Mouse (Mus musculus) heart, adult 2 months (tissue): ENCODE measurements around the gene Clic6. TPM values are rescaled to one million over a fixed set of nuclear protein-coding genes. Genes with fewer than 3 reads are reported as not detected.

Source experiments
- DNase-seq, 2 experiments: peaks; one replicate each; pipeline ENCODE4 v3.0.0; 2021
- H3K27ac ChIP-seq: fragments of 200-600 bp; 2 replicates; pipeline ENCODE4 v1.8.1; 2022
- H3K27me3 ChIP-seq: fragments of 200-500 bp; 2 replicates; pipeline ENCODE4 v1.6.1; 2012; ENCODE audit warnings: mild to moderate bottlenecking, low read length, inconsistent platforms, mixed read lengths; ENCODE audit not compliant: control insufficient read depth, insufficient read depth
- H3K36me3 ChIP-seq: fragments of 200-500 bp; 2 replicates; pipeline ENCODE4 v1.6.1; 2012; ENCODE audit warnings: low read length, inconsistent platforms; ENCODE audit not compliant: control insufficient read depth, insufficient read depth
- H3K4me1 ChIP-seq: fragments of 200-500 bp; 2 replicates; pipeline ENCODE4 v1.6.1; 2011; ENCODE audit warnings: low read length; ENCODE audit not compliant: control insufficient read depth, insufficient read depth
- H3K4me3 ChIP-seq: fragments of 200-600 bp; 2 replicates; pipeline ENCODE4 v1.8.1; 2022
- H3K79me2 ChIP-seq: fragments of 200-500 bp; replicated peaks from 2 replicates; pipeline ENCODE4 v1.6.1; 2012; ENCODE audit warnings: mild to moderate bottlenecking, inconsistent platforms, low read length, moderate library complexity, mixed read lengths; ENCODE audit not compliant: control insufficient read depth, insufficient read depth
- H3K9ac ChIP-seq: fragments of 200-500 bp; 2 replicates; pipeline ENCODE4 v1.6.1; 2012; ENCODE audit warnings: low read depth, mild to moderate bottlenecking, control low read depth, inconsistent platforms, low read length, mixed read lengths
- CTCF ChIP-seq: fragments of 200-600 bp; IDR thresholded peaks from 2 replicates; pipeline ENCODE4 v1.8.1; 2022; ENCODE audit warnings: antibody characterized with exemption, mild to moderate bottlenecking, moderate library complexity
- EP300 ChIP-seq: fragments of 200-500 bp; IDR thresholded peaks from 2 replicates; pipeline ENCODE4 v1.6.1; 2011; ENCODE audit warnings: low read depth, low read length, control low read depth; ENCODE audit not compliant: insufficient read depth
- POLR2A ChIP-seq: fragments of 200-500 bp; IDR thresholded peaks from 2 replicates; pipeline ENCODE4 v1.6.1; 2011; ENCODE audit warnings: mild to moderate bottlenecking, low read depth, low read length, control low read depth; ENCODE audit not compliant: insufficient read depth
- WGBS: fragments of 180-500 bp; shearing (Covaris S2); methylation state at CpG from one replicate; pipeline ENCODE4 v1.1.7; 2018; 5-methylcytosine and 5-hydroxymethylcytosine counted together
- intact Hi-C: fragments of 180-260 bp; cut with DNase I; formaldehyde crosslinking; loops from one replicate; pipeline ENCODE4 v1.15.1; 2025
- polyA plus RNA-seq: library from polyadenylated mRNA; depleted of rRNA; stranded (reverse); fragments of >200 nt; gene quantifications from 2 replicates; pipeline ENCODE4 v1.2.3, GENCODE M21; 2012
- total RNA-seq, 2 experiments: library from RNA; stranded (reverse); gene quantifications; 2 replicates each; pipeline ENCODE4 v1.2.3; 2021

Gene Clic6
- total and polyA plus RNA-seq, 3 experiments = 0.07 to 0.92 (median 0.18) TPM

DNA sequence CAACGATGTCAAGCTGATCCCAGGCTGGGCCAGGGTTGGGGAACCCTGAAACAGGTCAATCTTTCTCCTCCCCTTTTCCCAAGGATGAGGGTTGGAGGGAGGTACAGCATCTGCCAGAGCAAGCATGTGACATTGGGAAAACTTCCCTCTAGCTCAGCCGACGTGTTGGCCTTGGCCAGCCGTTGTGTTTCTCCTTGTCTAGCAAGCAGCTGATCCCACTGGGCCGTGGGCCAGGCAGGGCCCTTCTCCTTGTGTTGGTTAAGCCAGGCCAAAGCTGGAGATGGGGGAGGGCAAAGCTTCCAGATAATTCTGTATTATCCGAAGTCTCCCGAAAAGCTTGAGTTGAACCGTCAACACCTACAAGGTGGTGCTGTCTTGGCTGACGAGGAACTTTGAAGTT, 30.6 kb downstream of the Clic6 start:
- H3K27me3 ChIP-seq = no peaks in the 10 kb centered on the region; the same call in 1 of the 2 replicates
- H3K27ac ChIP-seq = no peak overlapping the region
- H3K79me2 ChIP-seq = no peaks in the 10 kb centered on the region
- H3K4me3 ChIP-seq = no peak overlapping the region
- H3K36me3 ChIP-seq = no peaks in the 10 kb centered on the region
- intact Hi-C loops = loop anchor here (10.0 kb wide), 1 partner anchor 779 kb away; no protein-coding TSS in a partner anchor
- TF ChIP-seq CTCF = no peak
- peak; percentile 68 for TF ChIP-seq EP300
- no peak for TF ChIP-seq POLR2A
- no peak overlapping the region for H3K9ac ChIP-seq
- WGBS = 35% methylated on average over 9 of the region's 9 CpGs
- DNase-seq = peak; percentile 41 to 65
- peaks cover 5% of the 10 kb centered on the region; the same call in 1 of the 2 replicates for H3K4me1 ChIP-seq

DNA sequence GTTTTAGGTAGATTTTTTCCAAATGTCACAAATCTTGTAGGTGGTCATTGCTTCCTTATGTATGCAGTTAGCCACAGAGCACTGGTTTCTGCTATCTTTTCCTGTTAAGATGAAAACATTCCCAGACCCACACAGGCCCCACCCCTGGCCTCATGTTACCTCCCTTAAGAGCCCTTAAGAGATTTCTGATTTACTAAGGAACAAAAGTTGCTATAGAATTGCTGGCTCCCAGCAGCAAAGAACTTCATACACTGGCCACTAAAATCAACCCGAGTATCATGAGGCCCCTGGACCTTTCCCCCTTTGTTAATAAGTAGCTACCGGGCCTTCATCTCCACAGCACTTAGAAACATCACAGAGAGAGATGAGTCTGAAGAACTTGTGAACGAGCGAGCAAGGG, 33.2 kb downstream of the Clic6 start:
- Histone ChIP-seq H3K9ac (no peak overlapping the region), H3K27me3 (no peaks in the 10 kb centered on the region), H3K36me3 (no peaks in the 10 kb centered on the region), H3K4me3 (no peak overlapping the region), H3K79me2 (no peaks in the 10 kb centered on the region), H3K4me1 (peaks cover 5% of the 10 kb centered on the region; the same call in 1 of the 2 replicates), H3K27ac (no peak overlapping the region)
- WGBS = 74% methylated on average over 4 of the region's 4 CpGs
- intact Hi-C loops = loop anchor here (10.0 kb wide), 1 partner anchor 776 kb away; no protein-coding TSS in a partner anchor
- no peak for DNase-seq
- TF ChIP-seq EP300 (no peak), POLR2A (no peak), CTCF (no peak)

DNA sequence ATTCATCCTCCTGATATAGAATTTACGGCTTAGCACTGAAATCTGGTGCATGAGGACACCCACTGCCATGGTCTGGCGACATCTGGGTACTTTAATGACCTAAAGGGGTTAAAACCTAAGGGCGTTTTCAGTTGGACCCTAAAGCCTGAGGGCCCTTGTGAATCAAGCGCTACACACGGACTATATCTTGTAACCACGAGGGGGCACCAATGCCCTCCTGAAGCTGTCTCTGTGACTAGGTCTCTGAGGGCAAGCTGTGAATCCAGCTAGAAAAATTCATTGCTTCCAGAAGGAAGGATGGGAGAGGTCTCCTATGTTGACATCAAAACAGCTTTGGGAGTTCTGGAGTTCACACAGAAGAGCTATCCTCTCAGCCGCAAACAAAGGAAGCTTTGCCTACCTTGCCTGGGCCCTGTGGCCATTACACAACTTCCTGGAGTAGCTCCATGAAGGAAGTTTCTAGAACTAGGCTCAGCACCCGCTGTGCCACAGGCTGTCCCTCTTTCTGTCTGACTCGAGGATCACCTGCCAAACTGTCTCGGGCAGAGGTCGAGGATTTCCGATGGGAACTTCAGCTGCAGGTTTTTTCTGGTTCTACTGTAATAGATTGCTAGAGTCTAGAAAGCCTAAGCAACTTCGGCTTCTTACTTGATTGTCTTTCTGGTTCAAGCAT, 34.4 kb downstream of the Clic6 start:
- DNase-seq = no peak
- H3K79me2 ChIP-seq = no peaks in the 10 kb centered on the region
- 45% methylated on average over 13 of the region's 13 CpGs for WGBS
- no peak overlapping the region for H3K4me3 ChIP-seq
- H3K9ac ChIP-seq = no peak overlapping the region
- TF ChIP-seq CTCF (peak; percentile 69), EP300 (no peak)
- H3K27ac ChIP-seq = no peak overlapping the region
- intact Hi-C loops = loop anchor here (2.0 to 10.0 kb wide), 3 partner anchors 775 to 1022 kb away; no protein-coding TSS in a partner anchor
- no peaks in the 10 kb centered on the region for H3K36me3 ChIP-seq
- no peaks in the 10 kb centered on the region for H3K27me3 ChIP-seq
- peaks cover 5% of the 10 kb centered on the region; the same call in 1 of the 2 replicates for H3K4me1 ChIP-seq

DNA sequence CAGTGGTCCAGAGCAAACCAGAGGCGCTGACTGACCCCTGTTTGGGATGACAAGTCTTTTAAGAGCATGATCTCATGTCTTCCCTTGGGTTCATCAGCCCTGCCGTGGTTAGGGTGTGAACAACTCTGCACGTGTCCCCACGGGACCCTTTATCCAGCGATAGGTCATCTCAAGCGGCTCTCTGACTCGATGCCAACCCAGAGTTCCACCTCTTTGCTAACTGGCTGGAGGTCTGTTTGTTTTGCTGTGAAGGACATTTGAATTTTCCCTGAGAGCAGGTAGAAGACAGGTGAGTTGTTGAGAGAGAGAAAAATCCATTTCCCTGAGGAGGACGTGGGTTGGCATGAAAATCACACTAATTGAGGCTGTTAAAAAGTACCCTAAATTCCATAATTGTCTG, 37.8 kb downstream of the Clic6 start:
- 62% methylated on average over 8 of the region's 8 CpGs for whole genome bisulfite sequencing
- DNase-seq = no peak
- TF ChIP-seq POLR2A (no peak), CTCF (no peak)
- H3K79me2 ChIP-seq = no peaks in the 10 kb centered on the region
- H3K36me3 ChIP-seq = no peaks in the 10 kb centered on the region
- intact Hi-C loops = loop anchor here (5.0 kb wide), 1 partner anchor 1019 kb away; no protein-coding TSS in a partner anchor
- no peaks in the 10 kb centered on the region for H3K4me1 ChIP-seq
- H3K27ac ChIP-seq = no peak overlapping the region
- no peak overlapping the region for H3K9ac ChIP-seq
- H3K27me3 ChIP-seq = no peaks in the 10 kb centered on the region
- H3K4me3 ChIP-seq = no peak overlapping the region

DNA sequence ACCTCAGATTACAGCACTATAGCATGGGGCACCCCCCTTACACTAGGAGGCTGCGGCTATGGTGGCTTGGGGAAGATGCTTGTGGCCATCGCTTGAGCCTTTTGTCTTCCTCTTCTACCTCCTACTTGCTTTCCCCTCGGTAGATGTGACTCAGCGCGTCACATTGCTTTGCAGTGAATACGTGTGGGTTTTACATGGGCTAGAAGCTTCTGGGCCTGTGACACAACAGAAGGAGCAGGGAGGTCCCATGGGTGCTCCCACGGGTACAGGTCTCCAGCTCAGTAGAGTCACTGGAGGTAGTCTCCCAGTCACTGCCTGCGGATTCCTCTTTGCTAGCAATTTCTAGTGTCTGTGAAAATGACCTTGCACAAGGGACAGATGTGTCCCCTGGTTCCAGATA, 39.1 kb downstream of the Clic6 start:
- Histone ChIP-seq H3K79me2 (no peaks in the 10 kb centered on the region), H3K4me3 (no peak overlapping the region), H3K9ac (no peak overlapping the region), H3K4me1 (no peaks in the 10 kb centered on the region), H3K27me3 (no peaks in the 10 kb centered on the region), H3K27ac (no peak overlapping the region), H3K36me3 (no peaks in the 10 kb centered on the region)
- no peak for DNase-seq
- 77% methylated on average over 8 of the region's 8 CpGs for WGBS
- TF ChIP-seq EP300 (no peak), POLR2A (no peak), CTCF (no peak)
- intact Hi-C loops = loop anchor here (5.0 kb wide), 1 partner anchor 1018 kb away; no protein-coding TSS in a partner anchor

DNA sequence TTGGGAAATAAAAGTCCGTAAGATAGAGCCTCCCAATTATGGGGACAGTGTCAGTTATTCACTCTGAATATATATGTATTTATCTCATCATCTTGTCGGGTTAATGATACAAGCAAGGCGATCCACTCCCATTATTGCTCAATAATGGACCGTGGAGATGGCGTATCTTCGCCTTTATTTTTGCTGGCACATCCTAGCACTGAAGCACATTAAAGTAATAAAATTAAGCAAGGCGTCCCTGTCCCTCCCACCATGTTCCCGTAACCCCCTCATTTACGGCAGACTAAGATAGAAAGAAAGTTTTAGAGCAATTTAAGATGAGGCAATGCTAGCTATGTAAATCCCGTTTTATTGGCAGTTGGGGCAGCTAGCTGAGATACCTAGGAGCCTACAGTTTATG, 40.4 kb downstream of the Clic6 start:
- Histone ChIP-seq H3K4me3 (no peak overlapping the region), H3K4me1 (no peaks in the 10 kb centered on the region), H3K27ac (no peak overlapping the region), H3K9ac (no peak overlapping the region), H3K79me2 (no peaks in the 10 kb centered on the region), H3K27me3 (no peaks in the 10 kb centered on the region), H3K36me3 (no peaks in the 10 kb centered on the region)
- WGBS = 89% methylated on average over 10 of the region's 10 CpGs
- intact Hi-C loops = no loop called here
- TF ChIP-seq EP300 = no peak
- TF ChIP-seq CTCF = no peak
- no peak for TF ChIP-seq POLR2A
- no peak for DNase-seq
